Mouse (Mus musculus) gastrocnemius, postnatal 4 days (tissue): ENCODE results near the gene Ubald1. TPM values are rescaled to one million over a fixed set of nuclear protein-coding genes. Genes with fewer than 3 reads are reported as not detected.

ENCODE experiments used
- DNase-seq, 2 experiments: peaks; one replicate each; pipeline ENCODE4 v3.0.0; 2021 to 2022; ENCODE audit warnings: low spot score in 2 of 2, mixed read lengths in 2 of 2
- total RNA-seq, 2 experiments: library from RNA; stranded (reverse); gene quantifications; 2 replicates each; pipeline ENCODE4 v1.2.3; 2021

The Ubald1 gene
- total RNA-seq, 2 experiments from 2014 or later, result 32.3 to 32.8 TPM

- DNase-seq, result no peak
Observed at GRCm38 (mm10) chr16:4875198-4876032, 4.7 kb downstream of the Ubald1 start.

- no peak for DNase-seq
Observed at GRCm38 (mm10) chr16:4871926-4872325, 8.2 kb downstream of the Ubald1 start.

GRCm38 (mm10) chr16:4870490-4870889, 9.6 kb downstream of the Ubald1 start:
- no peak for DNase-seq

- DNase-seq, result no peak
Observed at GRCm38 (mm10) chr16:4866101-4866695, 13.9 kb downstream of the Ubald1 start.

- DNase-seq, result no peak
Observed at GRCm38 (mm10) chr16:4863742-4864141, 16.4 kb downstream of the Ubald1 start.

- DNase-seq, result peak; percentile 58 to 75
Observed at GRCm38 (mm10) chr16:4862863-4863483, 17.1 kb downstream of the Ubald1 start.

GRCm38 (mm10) chr16:4861392-4861791, 18.7 kb downstream of the Ubald1 start:
- DNase-seq, result no peak

GRCm38 (mm10) chr16:4855046-4855650, 25.0 kb downstream of the Ubald1 start:
- no peak for DNase-seq

GRCm38 (mm10) chr16:4850938-4851628, 29.0 kb downstream of the Ubald1 start:
- DNase-seq, result no peak

- no peak for DNase-seq
Observed at GRCm38 (mm10) chr16:4850361-4850760, 29.8 kb downstream of the Ubald1 start.

- DNase-seq, result no peak
Observed at GRCm38 (mm10) chr16:4848090-4848489, 32.0 kb downstream of the Ubald1 start.

GRCm38 (mm10) chr16:4847041-4847440, 33.1 kb downstream of the Ubald1 start:
- no peak for DNase-seq

GRCm38 (mm10) chr16:4840231-4840630, 39.9 kb downstream of the Ubald1 start:
- no peak for DNase-seq

GRCm38 (mm10) chr16:4839552-4839951, 40.6 kb downstream of the Ubald1 start:
- no peak for DNase-seq

GRCm38 (mm10) chr16:4837631-4838030, 42.5 kb downstream of the Ubald1 start:
- DNase-seq, result no peak

- no peak for DNase-seq
Observed at GRCm38 (mm10) chr16:4835191-4835590, 44.9 kb downstream of the Ubald1 start, which contains the start of gene 4930562C15Rik. 4930562C15Rik (plus strand) TSS chr16:4835416.

GRCm38 (mm10) chr16:4833858-4834257, 46.3 kb downstream of the Ubald1 start:
- no peak for DNase-seq

GRCm38 (mm10) chr16:4831650-4832419, 48.3 kb downstream of the Ubald1 start:
- DNase-seq, result no peak

GRCm38 (mm10) chr16:4829271-4829900, 50.7 kb downstream of the Ubald1 start:
- DNase-seq, result peak in 1 of 2 experiments; percentile 8

- no peak for DNase-seq
Observed at GRCm38 (mm10) chr16:4827639-4828038, 52.5 kb downstream of the Ubald1 start.
